Mouse (Mus musculus): Measurements from ENCODE around the gene Fgr. TPM values are rescaled to one million over a fixed set of nuclear protein-coding genes. Genes with fewer than 3 reads are reported as not detected.

The Fgr gene
- polyA plus RNA-seq, 1 experiment from 2014 or later, result 0.85 TPM

- WGBS, result 9% methylated on average over 10 of the region's 14 CpGs
- peaks cover 87% of the 10 kb centered on the region for H3K4me1 ChIP-seq (ENCODE audit: control insufficient read depth, insufficient read depth, low read length)
- H3K9me3 ChIP-seq (ENCODE audit: control insufficient read depth, low read length), result no peaks in the 10 kb centered on the region
- ATAC-seq (ENCODE audit: low read depth) (no peak), DNase-seq (ENCODE audit: low spot score) (no peak)
- peak overlapping the region; percentile 44 for H3K4me2 ChIP-seq (ENCODE audit: low read depth, low read length)
- H3K27ac ChIP-seq (replicated peaks; ENCODE audit: low read depth, low read length), result peak overlapping the region; percentile 77
- 0 out of 2 replicates have a peak, but pooled peaks cover 6% of the 10 kb centered on the region for H3K36me3 ChIP-seq (ENCODE audit: control insufficient read depth, insufficient read depth, low read length)
- H3K4me3 ChIP-seq (ENCODE audit: low read depth, low read length), result peak overlapping the region; percentile 7; the same call in 1 of the 2 replicates
- H3K9ac ChIP-seq (ENCODE audit: low read depth, low read length), result peak overlapping the region; percentile 50
- H3K27me3 ChIP-seq (replicated peaks; ENCODE audit: control insufficient read depth, insufficient read depth, low read length), result no peaks in the 10 kb centered on the region
Observed at GRCm38 (mm10) chr4:133022217-133022616, 48.3 kb downstream of the Fgr start.

DNA sequence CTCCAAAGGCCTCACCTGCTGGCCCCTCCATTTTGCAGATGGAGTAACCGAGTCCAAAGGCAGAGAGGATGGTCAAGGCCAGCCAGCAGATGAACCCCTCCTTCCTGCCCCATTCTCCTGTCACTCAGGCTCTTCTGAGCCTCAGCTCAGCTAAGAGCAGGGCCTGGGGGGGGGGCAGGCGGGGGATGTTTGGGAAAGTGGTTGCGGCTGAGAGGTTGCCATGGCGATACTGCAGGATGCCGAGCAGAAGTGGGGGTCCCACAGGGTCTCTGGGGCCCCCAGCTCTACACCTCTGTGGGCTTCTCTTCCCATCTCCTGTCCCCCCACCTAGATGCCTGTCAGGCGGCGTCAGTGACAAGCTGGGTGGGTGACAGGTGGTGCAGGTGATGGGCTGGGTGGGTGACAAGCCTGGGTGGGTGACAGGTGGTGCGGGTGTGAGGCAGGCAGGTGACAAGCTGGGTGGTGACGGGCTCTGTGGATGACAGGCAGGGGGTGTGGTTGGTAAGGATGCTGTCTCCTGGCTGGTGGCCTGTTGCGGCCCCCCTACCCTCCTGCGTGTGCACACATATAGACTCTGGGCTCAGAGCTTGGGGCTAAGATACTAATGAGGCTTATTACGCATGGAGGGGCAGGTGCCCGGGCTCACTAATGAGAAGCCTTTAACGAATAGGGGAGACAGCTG, 49.2 kb downstream of the Fgr start:
- no peaks in the 10 kb centered on the region for H3K27me3 ChIP-seq (replicated peaks; ENCODE audit: control insufficient read depth, insufficient read depth, low read length)
- H3K9me3 ChIP-seq (ENCODE audit: control insufficient read depth, low read length), result no peaks in the 10 kb centered on the region
- ATAC-seq (ENCODE audit: low read depth) (no peak), DNase-seq (ENCODE audit: low spot score) (no peak)
- H3K4me1 ChIP-seq (ENCODE audit: control insufficient read depth, insufficient read depth, low read length), result peaks cover 78% of the 10 kb centered on the region
- no peak overlapping the region for H3K27ac ChIP-seq (replicated peaks; ENCODE audit: low read depth, low read length)
- no peak overlapping the region for H3K9ac ChIP-seq (ENCODE audit: low read depth, low read length)
- no peak overlapping the region for H3K4me3 ChIP-seq (ENCODE audit: low read depth, low read length)
- H3K4me2 ChIP-seq (ENCODE audit: low read depth, low read length), result no peak overlapping the region; the same call in 1 of the 2 replicates
- peaks cover 11% of the 10 kb centered on the region; the same call in 1 of the 2 replicates for H3K36me3 ChIP-seq (ENCODE audit: control insufficient read depth, insufficient read depth, low read length)
- WGBS, result 64% methylated on average over 13 of the region's 14 CpGs

- ATAC-seq (ENCODE audit: low read depth), result no peak
- H3K27me3 ChIP-seq (replicated peaks; ENCODE audit: control insufficient read depth, insufficient read depth, low read length), result no peaks in the 10 kb centered on the region
- DNase-seq (ENCODE audit: low spot score), result no peak
- no peak overlapping the region for H3K4me2 ChIP-seq (ENCODE audit: low read depth, low read length)
- peaks cover 11% of the 10 kb centered on the region; the same call in 1 of the 2 replicates for H3K36me3 ChIP-seq (ENCODE audit: control insufficient read depth, insufficient read depth, low read length)
- no peak overlapping the region for H3K4me3 ChIP-seq (ENCODE audit: low read depth, low read length)
- H3K4me1 ChIP-seq (ENCODE audit: control insufficient read depth, insufficient read depth, low read length), result peaks cover 75% of the 10 kb centered on the region
- H3K9ac ChIP-seq (ENCODE audit: low read depth, low read length), result no peak overlapping the region
- peak overlapping the region; percentile 84; the same call in 1 of the 2 replicates for H3K27ac ChIP-seq (replicated peaks; ENCODE audit: low read depth, low read length)
- H3K9me3 ChIP-seq (ENCODE audit: control insufficient read depth, low read length), result no peaks in the 10 kb centered on the region
- WGBS, result 78% methylated on average over 6 of the region's 6 CpGs
Observed at GRCm38 (mm10) chr4:133023636-133024035, 49.7 kb downstream of the Fgr start.

DNA sequence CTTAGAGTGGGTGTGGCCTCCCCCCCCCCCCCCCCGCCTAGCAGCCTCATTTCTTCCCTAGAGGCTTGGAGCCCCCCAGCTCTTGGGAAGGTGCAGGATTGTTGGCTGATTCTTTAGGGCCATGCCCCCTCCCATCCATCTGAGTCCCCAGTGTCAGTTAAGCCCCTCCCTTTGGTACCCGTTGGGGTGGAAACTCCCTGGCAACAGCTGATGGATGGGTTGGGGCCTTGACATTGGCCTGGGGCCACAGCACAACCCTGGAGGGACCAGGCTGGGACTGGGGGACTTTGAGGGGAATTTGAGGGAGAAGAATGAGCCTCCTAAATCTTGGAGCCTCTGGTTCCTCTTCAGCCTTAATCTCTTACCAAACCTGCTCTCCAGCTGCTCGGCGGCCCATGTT, 50.5 kb downstream of the Fgr start:
- Histone ChIP-seq H3K4me3 (ENCODE audit: low read depth, low read length) (no peak overlapping the region), H3K9ac (ENCODE audit: low read depth, low read length) (no peak overlapping the region), H3K4me2 (ENCODE audit: low read depth, low read length) (peak overlapping the region; percentile 40; the same call in 1 of the 2 replicates), H3K36me3 (ENCODE audit: control insufficient read depth, insufficient read depth, low read length) (peaks cover 11% of the 10 kb centered on the region; the same call in 1 of the 2 replicates), H3K27me3 (replicated peaks; ENCODE audit: control insufficient read depth, insufficient read depth, low read length) (no peaks in the 10 kb centered on the region), H3K27ac (replicated peaks; ENCODE audit: low read depth, low read length) (peak overlapping the region; percentile 84), H3K9me3 (ENCODE audit: control insufficient read depth, low read length) (no peaks in the 10 kb centered on the region), H3K4me1 (ENCODE audit: control insufficient read depth, insufficient read depth, low read length) (peaks cover 70% of the 10 kb centered on the region)
- DNase-seq (ENCODE audit: low spot score) (no peak), ATAC-seq (ENCODE audit: low read depth) (no peak)
- 36% methylated on average over 3 of the region's 4 CpGs for WGBS

DNA sequence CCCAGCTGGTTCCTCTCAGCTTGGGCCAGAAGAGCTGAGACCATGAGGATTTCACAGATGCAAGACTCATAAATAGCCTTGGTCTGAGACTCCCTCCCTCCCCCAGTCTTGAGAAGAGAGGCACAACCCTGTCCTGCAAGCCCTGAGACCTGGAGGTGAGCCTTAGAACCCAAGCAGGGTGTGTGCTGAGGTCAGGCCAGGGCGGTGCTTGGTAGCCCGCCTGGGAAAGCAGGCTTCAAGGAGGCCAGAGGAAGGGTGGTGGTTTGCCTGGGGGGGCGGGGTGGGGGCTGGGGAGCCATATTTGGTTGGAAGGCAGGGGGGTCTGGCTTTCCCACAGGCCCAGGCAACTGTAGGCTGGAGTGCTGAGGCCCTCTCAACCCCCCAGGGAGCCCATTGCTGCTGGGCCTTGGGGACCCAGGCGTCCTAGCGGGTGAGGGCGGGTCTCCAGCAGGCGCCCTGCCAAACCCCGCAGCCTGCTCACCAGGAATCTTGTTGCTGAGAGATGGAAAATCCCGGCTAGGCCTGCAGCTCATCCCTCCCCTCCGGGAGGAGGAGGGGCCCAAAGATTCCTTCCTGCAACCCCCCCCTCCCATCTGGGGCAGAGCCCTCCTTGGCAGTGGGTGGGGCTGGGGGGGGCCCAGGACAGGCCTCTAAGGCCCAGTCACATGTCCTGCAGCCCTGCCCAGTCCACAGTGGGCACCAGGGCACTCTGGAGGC, 51.2 kb downstream of the Fgr start:
- peak overlapping the region; percentile 84 for H3K27ac ChIP-seq (replicated peaks; ENCODE audit: low read depth, low read length)
- H3K4me2 ChIP-seq (ENCODE audit: low read depth, low read length), result peak overlapping the region; percentile 40
- ATAC-seq (ENCODE audit: low read depth) (peak; percentile 38), DNase-seq (ENCODE audit: low spot score) (peak; percentile 90)
- 19% methylated on average over 8 of the region's 10 CpGs for WGBS
- H3K9me3 ChIP-seq (ENCODE audit: control insufficient read depth, low read length), result no peaks in the 10 kb centered on the region
- peak overlapping the region; percentile 28; the same call in 1 of the 2 replicates for H3K9ac ChIP-seq (ENCODE audit: low read depth, low read length)
- H3K36me3 ChIP-seq (ENCODE audit: control insufficient read depth, insufficient read depth, low read length), result peaks cover 11% of the 10 kb centered on the region; the same call in 1 of the 2 replicates
- H3K4me1 ChIP-seq (ENCODE audit: control insufficient read depth, insufficient read depth, low read length), result peaks cover 65% of the 10 kb centered on the region
- H3K4me3 ChIP-seq (ENCODE audit: low read depth, low read length), result no peak overlapping the region
- H3K27me3 ChIP-seq (replicated peaks; ENCODE audit: control insufficient read depth, insufficient read depth, low read length), result no peaks in the 10 kb centered on the region

- no peaks in the 10 kb centered on the region for H3K9me3 ChIP-seq (ENCODE audit: control insufficient read depth, low read length)
- H3K27ac ChIP-seq (replicated peaks; ENCODE audit: low read depth, low read length), result peak overlapping the region; percentile 84
- 57% methylated on average over 10 of the region's 10 CpGs for WGBS
- DNase-seq (ENCODE audit: low spot score), result no peak
- no peak overlapping the region for H3K4me3 ChIP-seq (ENCODE audit: low read depth, low read length)
- H3K36me3 ChIP-seq (ENCODE audit: control insufficient read depth, insufficient read depth, low read length), result peaks cover 11% of the 10 kb centered on the region; the same call in 1 of the 2 replicates
- ATAC-seq (ENCODE audit: low read depth), result no peak
- 0 out of 2 replicates have a peak overlapping the region, but pooled peaks have one; percentile 40 for H3K4me2 ChIP-seq (ENCODE audit: low read depth, low read length)
- 0 out of 2 replicates have a peak overlapping the region, but pooled peaks have one; percentile 32 for H3K9ac ChIP-seq (ENCODE audit: low read depth, low read length)
- H3K27me3 ChIP-seq (replicated peaks; ENCODE audit: control insufficient read depth, insufficient read depth, low read length), result no peaks in the 10 kb centered on the region
- peaks cover 53% of the 10 kb centered on the region for H3K4me1 ChIP-seq (ENCODE audit: control insufficient read depth, insufficient read depth, low read length)
Observed at GRCm38 (mm10) chr4:133026272-133026671, 52.4 kb downstream of the Fgr start.

GRCm38 (mm10) chr4:133026826-133027375, 53.0 kb downstream of the Fgr start:
- Histone ChIP-seq H3K4me3 (ENCODE audit: low read depth, low read length) (no peak overlapping the region), H3K36me3 (ENCODE audit: control insufficient read depth, insufficient read depth, low read length) (peaks cover 17% of the 10 kb centered on the region; the same call in 1 of the 2 replicates), H3K9me3 (ENCODE audit: control insufficient read depth, low read length) (no peaks in the 10 kb centered on the region), H3K9ac (ENCODE audit: low read depth, low read length) (no peak overlapping the region), H3K27me3 (replicated peaks; ENCODE audit: control insufficient read depth, insufficient read depth, low read length) (no peaks in the 10 kb centered on the region), H3K4me1 (ENCODE audit: control insufficient read depth, insufficient read depth, low read length) (peaks cover 47% of the 10 kb centered on the region), H3K27ac (replicated peaks; ENCODE audit: low read depth, low read length) (peak overlapping the region; percentile 84), H3K4me2 (ENCODE audit: low read depth, low read length) (no peak overlapping the region)
- no peak for ATAC-seq (ENCODE audit: low read depth)
- DNase-seq (ENCODE audit: low spot score), result no peak
- 24% methylated on average over 2 of the region's 2 CpGs for WGBS

DNA sequence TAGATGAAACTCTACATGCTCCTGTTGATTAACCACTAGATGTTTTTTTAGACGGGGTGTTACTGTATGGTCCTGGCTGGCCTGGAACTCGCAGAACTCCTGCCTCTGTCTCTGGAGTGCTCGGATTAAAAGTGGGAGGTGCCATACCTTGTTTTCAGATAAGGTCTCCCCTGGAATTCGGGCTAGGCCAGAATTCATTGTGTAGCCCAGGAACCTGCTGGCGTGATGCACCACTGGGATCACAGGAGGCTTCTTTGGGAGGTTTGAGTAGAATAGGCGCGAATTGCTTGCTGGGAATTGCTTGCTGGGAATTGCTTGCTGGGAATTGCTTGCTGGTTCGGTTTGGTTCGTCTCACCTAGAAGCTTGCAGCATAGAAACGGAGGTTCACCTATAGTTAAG, 53.8 kb downstream of the Fgr start:
- H3K36me3 ChIP-seq (ENCODE audit: control insufficient read depth, insufficient read depth, low read length), result peaks cover 18% of the 10 kb centered on the region; the same call in 1 of the 2 replicates
- peaks cover 39% of the 10 kb centered on the region for H3K4me1 ChIP-seq (ENCODE audit: control insufficient read depth, insufficient read depth, low read length)
- no peak overlapping the region for H3K27ac ChIP-seq (replicated peaks; ENCODE audit: low read depth, low read length)
- no peaks in the 10 kb centered on the region for H3K27me3 ChIP-seq (replicated peaks; ENCODE audit: control insufficient read depth, insufficient read depth, low read length)
- DNase-seq (ENCODE audit: low spot score) (no peak), ATAC-seq (ENCODE audit: low read depth) (no peak)
- no peak overlapping the region for H3K9ac ChIP-seq (ENCODE audit: low read depth, low read length)
- WGBS, result 69% methylated on average over 10 of the region's 10 CpGs
- H3K4me2 ChIP-seq (ENCODE audit: low read depth, low read length), result no peak overlapping the region
- H3K4me3 ChIP-seq (ENCODE audit: low read depth, low read length), result no peak overlapping the region
- no peaks in the 10 kb centered on the region for H3K9me3 ChIP-seq (ENCODE audit: control insufficient read depth, low read length)

All from embryonic facial prominence, embryonic 14.5 days (tissue).